Mouse (Mus musculus) right cerebral cortex, postnatal 14 days (tissue): ENCODE measurements at regions not wholly inside any gene's neighbourhood (a gene's known extent, or its start where the extent isn't known, plus 50 kb on each side); places are given as distances from the start of the nearest gene placed in this dataset.

Source experiments
- DNase-seq: peaks from one replicate; pipeline ENCODE4 v3.0.0; 2022

DNA sequence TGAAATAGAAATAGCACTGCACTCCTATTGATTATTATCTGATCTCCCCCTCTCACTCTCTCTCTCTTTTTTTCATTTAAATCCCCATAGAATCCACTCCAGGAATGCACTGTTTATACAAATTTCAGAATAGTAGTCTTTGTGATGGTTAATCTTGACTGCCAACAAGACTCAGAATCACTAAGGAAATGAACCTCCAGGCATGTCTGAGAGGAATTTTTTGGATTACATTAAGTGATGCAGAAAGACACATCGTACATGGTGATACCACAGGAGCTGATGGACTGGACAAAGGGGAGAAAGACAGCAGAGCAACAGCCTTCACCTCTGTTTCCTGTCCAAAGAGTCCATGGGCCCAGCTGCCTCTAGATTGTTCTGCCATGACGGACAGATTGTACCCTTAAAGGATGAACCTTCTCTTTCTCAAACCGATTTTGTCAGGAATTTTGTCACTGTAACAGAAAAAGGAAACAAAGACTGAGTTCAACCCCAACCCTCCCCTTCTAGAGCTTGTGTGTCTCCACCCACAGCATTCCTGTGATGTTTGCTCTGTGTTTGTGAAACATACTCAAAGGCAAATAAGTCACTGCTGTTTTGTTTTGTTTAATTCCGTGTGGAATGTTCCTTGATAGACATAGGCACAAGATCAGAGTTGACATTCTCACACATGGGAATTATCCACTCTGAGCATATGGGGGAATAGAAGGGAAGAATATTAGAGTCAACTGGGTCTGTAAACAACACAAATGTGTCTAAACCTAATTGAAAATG is 59.1 kb upstream of the Gm34302 start:
- DNase-seq, result no peak

DNA sequence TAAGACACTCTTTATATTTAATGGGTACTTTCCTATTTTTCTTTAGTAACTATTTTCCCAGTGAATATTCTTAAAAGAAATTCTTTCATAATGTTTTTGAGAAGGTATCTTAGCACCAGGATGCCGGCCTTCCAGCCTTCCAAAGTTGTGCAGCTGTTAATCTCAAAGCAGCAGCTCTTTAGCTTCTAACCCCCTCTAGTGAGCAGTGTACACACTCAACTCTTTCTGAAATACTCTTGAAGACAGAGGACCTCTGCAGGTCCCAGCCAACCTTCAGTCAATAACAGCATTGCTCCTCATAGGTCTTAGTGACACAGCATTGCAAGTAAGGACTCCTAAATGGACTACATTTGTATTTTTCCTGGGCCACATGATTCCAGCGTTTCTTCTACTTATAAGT is 55.2 kb upstream of the Gm34302 start:
- DNase-seq, result no peak

GRCm38 (mm10) chr3:63534141-63534540 is 50.5 kb upstream of the Gm34302 start:
- DNase-seq, result no peak
